In genomic region chr2:150766083-150766862, GRCm38 (mm10) we compare ENCODE assay signal across 10 mouse cellular contexts. TPM values are rescaled to one million over a fixed set of nuclear protein-coding genes. Genes with fewer than 3 reads are reported as not detected.
DNase-seq lines count a peak whose midpoint lies in the region; ATAC-seq and TF ChIP-seq lines count a peak whose summit lies in the region.
"Had no signal": no experiment of that assay in that cellular context is flagged by ENCODE, and none has a peak within 500 bp of the region (broad histone marks: within the 10 kb centered on the region; RNA-seq: fewer than 3 reads in every experiment).

No protein-coding gene starts in this region.

- H3K9me3 ChIP-seq in hindbrain, embryonic 12.5 days (replicated peaks), result no peaks in the 10 kb centered on the region
- no peaks in the 10 kb centered on the region for H3K9me3 ChIP-seq in hindbrain, embryonic 10.5 days
- no peaks in the 10 kb centered on the region for H3K9me3 ChIP-seq in limb, embryonic 14.5 days (ENCODE audit: control insufficient read depth, low read length)
- H3K9me3 ChIP-seq: embryonic facial prominence, embryonic 12.5 days had no signal

- peaks cover 67% of the 10 kb centered on the region for H3K36me3 ChIP-seq in hindbrain, embryonic 12.5 days
- peaks cover 79% of the 10 kb centered on the region for H3K36me3 ChIP-seq in hindbrain, embryonic 10.5 days
- H3K36me3 ChIP-seq in limb, embryonic 14.5 days (ENCODE audit: control insufficient read depth, insufficient read depth, low read length), result peaks cover 41% of the 10 kb centered on the region

- peaks cover 5% of the 10 kb centered on the region; the same call in 1 of the 2 replicates for H3K4me1 ChIP-seq in hindbrain, embryonic 12.5 days
- 0 out of 2 replicates have a peak, but pooled peaks cover 6% of the 10 kb centered on the region for H3K4me1 ChIP-seq in hindbrain, embryonic 10.5 days (replicated peaks)
- H3K4me1 ChIP-seq in limb, embryonic 14.5 days (ENCODE audit: control insufficient read depth, insufficient read depth, low read length), result peaks cover 24% of the 10 kb centered on the region

- 90% methylated on average over 4 of the region's 4 CpGs for WGBS in hindbrain, embryonic 12.5 days
- 91% methylated on average over 4 of the region's 4 CpGs for WGBS in hindbrain, embryonic 10.5 days
- WGBS in limb, embryonic 14.5 days, result 79% methylated on average over 4 of the region's 4 CpGs

- TF ChIP-seq POLR2A in limb, embryonic 14.5 days (IDR thresholded peaks at IDR 0.05; ENCODE audit: borderline replicate concordance, extremely low read depth, insufficient read depth, insufficient read length), result no peak

- no peak overlapping the region for H3K4me3 ChIP-seq in hindbrain, embryonic 12.5 days
- H3K4me3 ChIP-seq in hindbrain, embryonic 10.5 days, result no peak overlapping the region
- H3K4me3 ChIP-seq in limb, embryonic 14.5 days (replicated peaks; ENCODE audit: low read length), result no peak overlapping the region
- H3K4me3 ChIP-seq: embryonic facial prominence, embryonic 12.5 days had no signal

- no peak overlapping the region for H3K4me2 ChIP-seq in hindbrain, embryonic 12.5 days (replicated peaks)
- no peak overlapping the region for H3K4me2 ChIP-seq in limb, embryonic 14.5 days (replicated peaks; ENCODE audit: low read depth, low read length, severe bottlenecking)
- H3K4me2 ChIP-seq: embryonic facial prominence, embryonic 12.5 days had no signal

- H3K27ac ChIP-seq in hindbrain, embryonic 12.5 days, result peak overlapping the region; percentile 5; the same call in 1 of the 2 replicates
- H3K27ac ChIP-seq in hindbrain, embryonic 10.5 days, result no peak overlapping the region
- peak overlapping the region; percentile 34 for H3K27ac ChIP-seq in limb, embryonic 14.5 days (replicated peaks; ENCODE audit: low read depth, low read length)
- H3K27ac ChIP-seq: embryonic facial prominence, embryonic 12.5 days had no signal

- ATAC-seq in hindbrain, embryonic 12.5 days (ENCODE audit: low FRiP score), result no peak
- no peak for ATAC-seq in limb, embryonic 14.5 days (ENCODE audit: low FRiP score, low read depth)

- H3K27me3 ChIP-seq in hindbrain, embryonic 12.5 days, result no peaks in the 10 kb centered on the region
- no peaks in the 10 kb centered on the region for H3K27me3 ChIP-seq in hindbrain, embryonic 10.5 days (ENCODE audit: insufficient read depth, poor library complexity, severe bottlenecking)
- no peaks in the 10 kb centered on the region for H3K27me3 ChIP-seq in limb, embryonic 14.5 days (ENCODE audit: control insufficient read depth, insufficient read depth, low read length)
- H3K27me3 ChIP-seq: embryonic facial prominence, embryonic 12.5 days had no signal

- H3K9ac ChIP-seq in hindbrain, embryonic 12.5 days, result no peak overlapping the region
- no peak overlapping the region for H3K9ac ChIP-seq in limb, embryonic 14.5 days (ENCODE audit: low read depth, low read length, severe bottlenecking)
- H3K9ac ChIP-seq: embryonic facial prominence, embryonic 12.5 days had no signal

- DNase-seq in hindbrain, embryonic 10.5 days (ENCODE audit: low spot score), result no peak
- DNase-seq in brain, adult 2 months (ENCODE audit: low read depth, low spot score), result peak; percentile 65
- peak; percentile 61 for DNase-seq in cerebellum, adult 9-10 months
- DNase-seq in limb, embryonic 14.5 days (ENCODE audit: low spot score), result no peak
- no peak for DNase-seq in ovary, adult 18-20 months (ENCODE audit: low spot score)
- no peak for DNase-seq in adrenal gland, postnatal 10 days
- no peak for DNase-seq in ovary, postnatal 14 days (ENCODE audit: low spot score)
- DNase-seq: gastrocnemius, postnatal 25 days had no signal

RNA-seq across cellular contexts. Expression of gene Entpd6, which starts 17.4 kb away (rescaled TPM):
- 38.3 and 38.6 TPM in 2 replicates for polyA plus RNA-seq in hindbrain, embryonic 12.5 days (2016; fragmentation: Nextera tagmentation; extraction: Ambion mirVana)
- polyA plus RNA-seq in hindbrain, embryonic 10.5 days (2016; fragmentation: Nextera tagmentation; extraction: Ambion mirVana), result 35.6 and 37.3 TPM in 2 replicates
- polyA plus RNA-seq in limb, embryonic 14.5 days (2012; rRNA removed), result 31.3 and 34.1 TPM in 2 replicates
- 22.6 and 23.0 TPM in 2 replicates for polyA plus RNA-seq in limb, embryonic 14.5 days (2014; fragmentation: Nextera tagmentation; extraction: Ambion mirVana)
- 10 to 100 TPM; 14.0 to 14.2 TPM for total RNA-seq in adrenal gland, postnatal 10 days (2021)

RNA-seq across cellular contexts. Expression of gene Pygb, which starts 20.3 kb away (rescaled TPM):
- 92.5 and 95.3 TPM in 2 replicates for polyA plus RNA-seq in hindbrain, embryonic 12.5 days (2016; fragmentation: Nextera tagmentation; extraction: Ambion mirVana)
- 61.1 and 62.1 TPM in 2 replicates for polyA plus RNA-seq in hindbrain, embryonic 10.5 days (2016; fragmentation: Nextera tagmentation; extraction: Ambion mirVana)
- polyA plus RNA-seq in limb, embryonic 14.5 days (2012; rRNA removed), result 61.3 and 62.3 TPM in 2 replicates
- polyA plus RNA-seq in limb, embryonic 14.5 days (2014; fragmentation: Nextera tagmentation; extraction: Ambion mirVana), result 65.2 and 78.5 TPM in 2 replicates
- total RNA-seq in adrenal gland, postnatal 10 days (2021), result 10 to 100 TPM; 46.8 to 51.4 TPM

Comparison
In these comparisons a context has a peak if more than half of its experiments do, and no peak if none do; other contexts are left out.
1. DNase-seq: peak in brain, adult 2 months (single experiment) and cerebellum, adult 9-10 months (single experiment); none in hindbrain, embryonic 10.5 days (single experiment), limb, embryonic 14.5 days (single experiment), ovary, adult 18-20 months (single experiment), adrenal gland, postnatal 10 days (single experiment) and ovary, postnatal 14 days (single experiment).